Comparison of ENCODE assay signal across 8 mouse cellular contexts in genomic region chr11:75630098-75630497, GRCm38 (mm10). TPM values are rescaled to one million over a fixed set of nuclear protein-coding genes. Genes with fewer than 3 reads are reported as not detected.
DNase-seq lines count a peak whose midpoint lies in the region; ATAC-seq and TF ChIP-seq lines count a peak whose summit lies in the region.

No protein-coding gene starts in this region.

- peak overlapping the region; percentile 70 for H3K4me2 ChIP-seq in lung, embryonic 14.5 days
- H3K4me2 ChIP-seq in embryonic facial prominence, embryonic 15.5 days (replicated peaks), result peak overlapping the region; percentile 84
- H3K4me2 ChIP-seq in neural tube, embryonic 14.5 days (ENCODE audit: low read depth, low read length), result peak overlapping the region; percentile 71

- no peaks in the 10 kb centered on the region for H3K4me1 ChIP-seq in lung, embryonic 14.5 days (ENCODE audit: insufficient read depth)
- peaks cover 26% of the 10 kb centered on the region for H3K4me1 ChIP-seq in embryonic facial prominence, embryonic 15.5 days
- peaks cover 28% of the 10 kb centered on the region for H3K4me1 ChIP-seq in limb, embryonic 10.5 days
- peaks cover 10% of the 10 kb centered on the region for H3K4me1 ChIP-seq in neural tube, embryonic 14.5 days (ENCODE audit: control insufficient read depth, insufficient read depth, low read length)

- WGBS in lung, embryonic 14.5 days, result 7% methylated on average over 5 of the region's 5 CpGs
- 6% methylated on average over 5 of the region's 5 CpGs for WGBS in embryonic facial prominence, embryonic 15.5 days
- WGBS in limb, embryonic 10.5 days, result 24% methylated on average over 5 of the region's 5 CpGs
- 10% methylated on average over 5 of the region's 5 CpGs for WGBS in neural tube, embryonic 14.5 days

- peak overlapping the region; percentile 86 for H3K27ac ChIP-seq in lung, embryonic 14.5 days (ENCODE audit: low read depth)
- peak overlapping the region; percentile 85 for H3K27ac ChIP-seq in embryonic facial prominence, embryonic 15.5 days (replicated peaks)
- H3K27ac ChIP-seq in limb, embryonic 10.5 days, result peak overlapping the region; percentile 86
- peak overlapping the region; percentile 78 for H3K27ac ChIP-seq in neural tube, embryonic 14.5 days (ENCODE audit: low read depth, low read length)

- intact Hi-C loops in gastrocnemius, postnatal 14 days (cut with DNase I; ENCODE audit: low total_unique reads), result no loop called here

- ATAC-seq in lung, embryonic 14.5 days (ENCODE audit: insufficient read depth), result no peak; the same call in 1 of the 2 replicates
- no peak for ATAC-seq in embryonic facial prominence, embryonic 15.5 days (ENCODE audit: insufficient number of reproducible peaks, low FRiP score, low TSS enrichment, low read depth)
- ATAC-seq in neural tube, embryonic 14.5 days (ENCODE audit: low read depth), result no peak

- H3K36me3 ChIP-seq in lung, embryonic 14.5 days (ENCODE audit: insufficient read depth), result peaks cover 34% of the 10 kb centered on the region
- H3K36me3 ChIP-seq in embryonic facial prominence, embryonic 15.5 days, result peaks cover 48% of the 10 kb centered on the region
- H3K36me3 ChIP-seq in limb, embryonic 10.5 days, result peaks cover 37% of the 10 kb centered on the region
- peaks cover 42% of the 10 kb centered on the region for H3K36me3 ChIP-seq in neural tube, embryonic 14.5 days (ENCODE audit: control insufficient read depth, insufficient read depth, low read length)

- no peak for TF ChIP-seq CTCF in lung, embryonic 14.5 days (IDR thresholded peaks at IDR 0.05; ENCODE audit: low read depth)

- H3K9me3 ChIP-seq in lung, embryonic 14.5 days (ENCODE audit: low read depth, low read length), result no peaks in the 10 kb centered on the region
- no peaks in the 10 kb centered on the region for H3K9me3 ChIP-seq in embryonic facial prominence, embryonic 15.5 days (replicated peaks)
- no peaks in the 10 kb centered on the region for H3K9me3 ChIP-seq in limb, embryonic 10.5 days (replicated peaks)
- H3K9me3 ChIP-seq in neural tube, embryonic 14.5 days (ENCODE audit: control insufficient read depth, low read length), result no peaks in the 10 kb centered on the region

- H3K9ac ChIP-seq in lung, embryonic 14.5 days, result peak overlapping the region; percentile 69
- peak overlapping the region; percentile 53 for H3K9ac ChIP-seq in embryonic facial prominence, embryonic 15.5 days
- peak overlapping the region; percentile 65 for H3K9ac ChIP-seq in neural tube, embryonic 14.5 days (replicated peaks; ENCODE audit: low read depth, low read length)

- no peaks in the 10 kb centered on the region for H3K27me3 ChIP-seq in lung, embryonic 14.5 days (ENCODE audit: insufficient read depth, low read length)
- H3K27me3 ChIP-seq in embryonic facial prominence, embryonic 15.5 days, result no peaks in the 10 kb centered on the region
- no peaks in the 10 kb centered on the region for H3K27me3 ChIP-seq in limb, embryonic 10.5 days (ENCODE audit: low read depth, poor library complexity, severe bottlenecking)
- H3K27me3 ChIP-seq in neural tube, embryonic 14.5 days (ENCODE audit: control insufficient read depth, insufficient read depth, low read length), result no peaks in the 10 kb centered on the region

- H3K4me3 ChIP-seq in lung, embryonic 14.5 days (ENCODE audit: low read depth, low read length), result peak overlapping the region; percentile 64
- H3K4me3 ChIP-seq in embryonic facial prominence, embryonic 15.5 days (replicated peaks), result peak overlapping the region; percentile 73
- H3K4me3 ChIP-seq in limb, embryonic 10.5 days, result peak overlapping the region; percentile 74
- H3K4me3 ChIP-seq in neural tube, embryonic 14.5 days (ENCODE audit: low read depth, low read length), result peak overlapping the region; percentile 69

- no peak for DNase-seq in lung, embryonic 14.5 days
- DNase-seq in lung, adult 18-20 months, result no peak
- DNase-seq in limb, embryonic 10.5 days (ENCODE audit: low spot score), result no peak
- DNase-seq in left cerebral cortex, adult 18-20 months (ENCODE audit: low spot score in 2 of 2), result no peak
- DNase-seq in gastrocnemius, postnatal 14 days, result no peak
- no peak for DNase-seq in kidney, postnatal 25 days

RNA-seq across cellular contexts. Expression of gene Inpp5k, which starts 0.7 kb away (rescaled TPM):
- polyA plus RNA-seq in lung, embryonic 14.5 days (2014; fragmentation: Nextera tagmentation; extraction: Ambion mirVana), result 23.1 and 24.9 TPM in 2 replicates
- polyA plus RNA-seq in embryonic facial prominence, embryonic 15.5 days (2015; fragmentation: Nextera tagmentation; extraction: Ambion mirVana), result 25.7 and 31.9 TPM in 2 replicates
- 14.4 and 17.6 TPM in 2 replicates for polyA plus RNA-seq in limb, embryonic 10.5 days (2016; fragmentation: Nextera tagmentation; extraction: Ambion mirVana)
- 50.0 and 57.4 TPM in 2 replicates for polyA plus RNA-seq in neural tube, embryonic 14.5 days (2014; fragmentation: Nextera tagmentation; extraction: Ambion mirVana)
- total RNA-seq in left cerebral cortex, adult 18-20 months (2021), result 10 to 100 TPM; 36.1 to 36.6 TPM
- total RNA-seq in gastrocnemius, postnatal 14 days (2021), result 10 to 100 TPM; 17.0 to 23.0 TPM

RNA-seq across cellular contexts. Expression of gene Myo1c, which starts 20.2 kb away (rescaled TPM):
- polyA plus RNA-seq in lung, embryonic 14.5 days (2014; fragmentation: Nextera tagmentation; extraction: Ambion mirVana), result 52.3 and 56.5 TPM in 2 replicates
- 56.1 and 65.3 TPM in 2 replicates for polyA plus RNA-seq in embryonic facial prominence, embryonic 15.5 days (2015; fragmentation: Nextera tagmentation; extraction: Ambion mirVana)
- 19.7 and 20.2 TPM in 2 replicates for polyA plus RNA-seq in limb, embryonic 10.5 days (2016; fragmentation: Nextera tagmentation; extraction: Ambion mirVana)
- polyA plus RNA-seq in neural tube, embryonic 14.5 days (2014; fragmentation: Nextera tagmentation; extraction: Ambion mirVana), result 5.2 and 9.7 TPM in 2 replicates
- total RNA-seq in left cerebral cortex, adult 18-20 months (2021), result 10 to 100 TPM; 20.9 to 25.1 TPM
- 10 to 100 TPM; 50.5 to 51.8 TPM for total RNA-seq in gastrocnemius, postnatal 14 days (2021)

RNA-seq across cellular contexts. Expression of gene Pitpna, which starts 42.2 kb away (rescaled TPM):
- 84.7 and 89.6 TPM in 2 replicates for polyA plus RNA-seq in lung, embryonic 14.5 days (2014; fragmentation: Nextera tagmentation; extraction: Ambion mirVana)
- 73.0 and 79.3 TPM in 2 replicates for polyA plus RNA-seq in embryonic facial prominence, embryonic 15.5 days (2015; fragmentation: Nextera tagmentation; extraction: Ambion mirVana)
- polyA plus RNA-seq in limb, embryonic 10.5 days (2016; fragmentation: Nextera tagmentation; extraction: Ambion mirVana), result 60.9 and 68.8 TPM in 2 replicates
- 128 TPM in 2 replicates for polyA plus RNA-seq in neural tube, embryonic 14.5 days (2014; fragmentation: Nextera tagmentation; extraction: Ambion mirVana)
- total RNA-seq in left cerebral cortex, adult 18-20 months (2021), result 100 to 1,000 TPM; 330 to 343 TPM
- 100 to 1,000 TPM; 176 to 185 TPM for total RNA-seq in gastrocnemius, postnatal 14 days (2021)

RNA-seq across cellular contexts. Expression of gene Crk, which starts 49.0 kb away (rescaled TPM):
- polyA plus RNA-seq in lung, embryonic 14.5 days (2014; fragmentation: Nextera tagmentation; extraction: Ambion mirVana), result 109 and 116 TPM in 2 replicates
- polyA plus RNA-seq in embryonic facial prominence, embryonic 15.5 days (2015; fragmentation: Nextera tagmentation; extraction: Ambion mirVana), result 105 and 112 TPM in 2 replicates
- polyA plus RNA-seq in limb, embryonic 10.5 days (2016; fragmentation: Nextera tagmentation; extraction: Ambion mirVana), result 105 and 123 TPM in 2 replicates
- polyA plus RNA-seq in neural tube, embryonic 14.5 days (2014; fragmentation: Nextera tagmentation; extraction: Ambion mirVana), result 96.5 and 120 TPM in 2 replicates
- total RNA-seq in left cerebral cortex, adult 18-20 months (2021), result 100 to 1,000 TPM; 126 to 132 TPM
- total RNA-seq in gastrocnemius, postnatal 14 days (2021), result 10 to 100 TPM; 44.6 to 45.4 TPM
